Mouse (Mus musculus) retina, postnatal 7 days (tissue): ENCODE results near the gene Agbl1.
"Not testable (repeated sequence)": the region's sequence is repeated elsewhere in the genome, so short reads cannot be mapped to it uniquely, and the experiment has no call there.

Experiments used
- DNase-seq: peaks from one replicate; pipeline ENCODE4 v3.0.0-alpha.2; 2012; ENCODE audit warnings: low read depth, low spot score

The Agbl1 gene

GRCm38 (mm10) chr7:76594566-76595079, 364.9 kb downstream of the Agbl1 start:
- DNase-seq, result no peak

GRCm38 (mm10) chr7:76597812-76598211, 368.1 kb downstream of the Agbl1 start:
- DNase-seq, result no peak

GRCm38 (mm10) chr7:76600050-76600690, 370.5 kb downstream of the Agbl1 start:
- no peak for DNase-seq

- DNase-seq, result no peak
Observed at GRCm38 (mm10) chr7:76629528-76629927, 399.8 kb downstream of the Agbl1 start.

- no peak for DNase-seq
Observed at GRCm38 (mm10) chr7:76650984-76651383, 421.3 kb downstream of the Agbl1 start.

- DNase-seq, result no peak
Observed at GRCm38 (mm10) chr7:76661072-76661471, 431.4 kb downstream of the Agbl1 start.

GRCm38 (mm10) chr7:76674856-76675255, 445.2 kb downstream of the Agbl1 start:
- DNase-seq, result no peak

- DNase-seq, result no peak
Observed at GRCm38 (mm10) chr7:76701224-76701623, 471.5 kb downstream of the Agbl1 start.

GRCm38 (mm10) chr7:76732220-76732619, 502.5 kb downstream of the Agbl1 start:
- not testable (repeated sequence) for DNase-seq

GRCm38 (mm10) chr7:76777237-76777855, 547.7 kb downstream of the Agbl1 start:
- DNase-seq, result no peak

GRCm38 (mm10) chr7:76780446-76780845, 550.8 kb downstream of the Agbl1 start:
- no peak for DNase-seq

- no peak for DNase-seq
Observed at GRCm38 (mm10) chr7:76788561-76789306, 559.0 kb downstream of the Agbl1 start.

GRCm38 (mm10) chr7:76790041-76790440, 560.4 kb downstream of the Agbl1 start:
- no peak for DNase-seq

GRCm38 (mm10) chr7:76791247-76791646, 561.6 kb downstream of the Agbl1 start:
- DNase-seq, result no peak

- no peak for DNase-seq
Observed at GRCm38 (mm10) chr7:76810003-76810402, 580.3 kb downstream of the Agbl1 start.

- no peak for DNase-seq
Observed at GRCm38 (mm10) chr7:76820571-76820970, 590.9 kb downstream of the Agbl1 start.

GRCm38 (mm10) chr7:76842146-76842545, 612.5 kb downstream of the Agbl1 start:
- no peak for DNase-seq

- DNase-seq, result peak; percentile 3
Observed at GRCm38 (mm10) chr7:76889416-76890209, 659.9 kb downstream of the Agbl1 start.

GRCm38 (mm10) chr7:76904096-76904495, 674.4 kb downstream of the Agbl1 start:
- no peak for DNase-seq

GRCm38 (mm10) chr7:76911672-76912071, 682.0 kb downstream of the Agbl1 start:
- DNase-seq, result no peak

- DNase-seq, result no peak
Observed at GRCm38 (mm10) chr7:76918871-76919270, 689.2 kb downstream of the Agbl1 start.

- no peak for DNase-seq
Observed at GRCm38 (mm10) chr7:76921671-76922070, 692.0 kb downstream of the Agbl1 start.
